In genomic region chr4:46410677-46411076, GRCm38 (mm10) we compare ENCODE assay signal across 18 mouse cellular contexts. TPM values are rescaled to one million over a fixed set of nuclear protein-coding genes. Genes with fewer than 3 reads are reported as not detected.
DNase-seq lines count a peak whose midpoint lies in the region; ATAC-seq and TF ChIP-seq lines count a peak whose summit lies in the region.
"Had no signal": no experiment of that assay in that cellular context is flagged by ENCODE, and none has a peak within 500 bp of the region (broad histone marks: within the 10 kb centered on the region; RNA-seq: fewer than 3 reads in every experiment).

No protein-coding gene starts in this region.

- H3K27me3 ChIP-seq in hindbrain, embryonic 10.5 days (ENCODE audit: insufficient read depth, poor library complexity, severe bottlenecking) = no peaks in the 10 kb centered on the region
- no peaks in the 10 kb centered on the region for H3K27me3 ChIP-seq in hindbrain, postnatal 0 days (ENCODE audit: insufficient read depth, low read length)
- H3K27me3 ChIP-seq in MEL (ENCODE audit: control insufficient read depth in 1 of 2, insufficient read depth in 2 of 2, low read length in 2 of 2) = no peaks in the 10 kb centered on the region
- no peaks in the 10 kb centered on the region for H3K27me3 ChIP-seq in liver, embryonic 16.5 days (ENCODE audit: control insufficient read depth, insufficient read depth, low read depth, low read length)
- H3K27me3 ChIP-seq: embryonic facial prominence, embryonic 12.5 days; forebrain, embryonic 15.5 days had no signal

- no peaks in the 10 kb centered on the region; the same call in 1 of the 2 replicates for H3K79me2 ChIP-seq in MEL (ENCODE audit: control insufficient read depth, insufficient read depth, low read length, poor library complexity)

- TF ChIP-seq EP300 in MEL (IDR thresholded peaks at IDR 0.05; ENCODE audit: low read depth in 1 of 2, low read length in 2 of 2) = peak; percentile 94 to 95

- ATAC-seq in hindbrain, postnatal 0 days = no peak
- peak; percentile 59 for ATAC-seq in common myeloid progenitor, adult 5-6 weeks (replicated peaks; ENCODE audit: low read depth, poor library complexity, severe bottlenecking)
- peak; percentile 66 for ATAC-seq in liver, embryonic 16.5 days (ENCODE audit: low read depth)
- ATAC-seq: forebrain, embryonic 15.5 days had no signal

- H3K27ac ChIP-seq in hindbrain, embryonic 10.5 days = peak overlapping the region; percentile 35; the same call in 1 of the 2 replicates
- H3K27ac ChIP-seq in hindbrain, postnatal 0 days = no peak overlapping the region
- peak overlapping the region; percentile 91 for H3K27ac ChIP-seq in MEL (ENCODE audit: control insufficient read depth, low read depth, low read length)
- peak overlapping the region; percentile 99 for H3K27ac ChIP-seq in liver, embryonic 16.5 days (ENCODE audit: low read length)
- H3K27ac ChIP-seq: embryonic facial prominence, embryonic 12.5 days; forebrain, embryonic 15.5 days had no signal

- no peaks in the 10 kb centered on the region for H3K4me1 ChIP-seq in hindbrain, embryonic 10.5 days (replicated peaks)
- H3K4me1 ChIP-seq in hindbrain, postnatal 0 days (ENCODE audit: insufficient read depth, low read length) = no peaks in the 10 kb centered on the region
- peaks cover 20 to 37% of the 10 kb centered on the region in 2 experiments for H3K4me1 ChIP-seq in MEL (ENCODE audit: control insufficient read depth in 1 of 2, insufficient read depth in 2 of 2, low read length in 2 of 2)
- H3K4me1 ChIP-seq in liver, embryonic 16.5 days (ENCODE audit: control insufficient read depth, low read depth, low read length) = peaks cover 68% of the 10 kb centered on the region
- H3K4me1 ChIP-seq: embryonic facial prominence, embryonic 12.5 days; forebrain, embryonic 15.5 days had no signal

- H3K4me2 ChIP-seq in hindbrain, postnatal 0 days (ENCODE audit: low read depth, low read length) = no peak overlapping the region
- peak overlapping the region; percentile 73 for H3K4me2 ChIP-seq in liver, embryonic 16.5 days (ENCODE audit: low read depth, low read length)
- H3K4me2 ChIP-seq: embryonic facial prominence, embryonic 12.5 days; forebrain, embryonic 15.5 days had no signal

- no peaks in the 10 kb centered on the region for H3K36me3 ChIP-seq in hindbrain, embryonic 10.5 days
- no peaks in the 10 kb centered on the region for H3K36me3 ChIP-seq in hindbrain, postnatal 0 days (ENCODE audit: insufficient read depth, low read length)
- peaks cover 0 to 29% of the 10 kb centered on the region in 2 experiments; a peak in 2 of 4 replicates for H3K36me3 ChIP-seq in MEL (ENCODE audit: control insufficient read depth in 1 of 2, insufficient read depth in 2 of 2, low read length in 2 of 2)
- H3K36me3 ChIP-seq in liver, embryonic 16.5 days (ENCODE audit: control insufficient read depth, insufficient read depth) = no peaks in the 10 kb centered on the region
- H3K36me3 ChIP-seq: embryonic facial prominence, embryonic 12.5 days; forebrain, embryonic 15.5 days had no signal

- 86% methylated on average over 5 of the region's 5 CpGs for WGBS in hindbrain, embryonic 10.5 days
- WGBS in hindbrain, postnatal 0 days = 90% methylated on average over 5 of the region's 5 CpGs
- 31% methylated on average over 5 of the region's 5 CpGs for WGBS in liver, embryonic 16.5 days (ENCODE audit: insufficient replicate concordance)

- TF ChIP-seq CTCF in hindbrain, postnatal 0 days (IDR thresholded peaks at IDR 0.05; ENCODE audit: low read depth) = no peak
- no peak for TF ChIP-seq CTCF in MEL (IDR thresholded peaks at IDR 0.05 in 2 of 3, conservative IDR thresholded peaks at IDR 0.05 in 1 of 3; ENCODE audit: control insufficient read depth in 1 of 3, insufficient read depth in 1 of 3, low read depth in 2 of 3, low read length in 3 of 3, poor library complexity in 1 of 3, severe bottlenecking in 1 of 3)

- TF ChIP-seq RAD21 in MEL (IDR thresholded peaks at IDR 0.05; ENCODE audit: low read depth, low read length) = no peak

- H3K9me3 ChIP-seq in hindbrain, embryonic 10.5 days = no peaks in the 10 kb centered on the region
- H3K9me3 ChIP-seq in hindbrain, postnatal 0 days (ENCODE audit: low read length) = no peaks in the 10 kb centered on the region
- H3K9me3 ChIP-seq in MEL (replicated peaks; ENCODE audit: insufficient read depth, low read length) = no peaks in the 10 kb centered on the region
- no peaks in the 10 kb centered on the region for H3K9me3 ChIP-seq in liver, embryonic 16.5 days (replicated peaks; ENCODE audit: control insufficient read depth, low read length)
- H3K9me3 ChIP-seq: embryonic facial prominence, embryonic 12.5 days; forebrain, embryonic 15.5 days had no signal

- no peak; a peak in 2 of 4 replicates for TF ChIP-seq POLR2A in MEL (IDR thresholded peaks at IDR 0.05; ENCODE audit: control insufficient read depth in 1 of 2, insufficient read depth in 1 of 2, low read depth in 1 of 2, low read length in 2 of 2, poor library complexity in 1 of 2)

- no peak overlapping the region for H3K9ac ChIP-seq in hindbrain, postnatal 0 days (replicated peaks; ENCODE audit: low read length)
- peak overlapping the region; percentile 56 for H3K9ac ChIP-seq in MEL (ENCODE audit: control insufficient read depth, low read depth, low read length, poor library complexity, severe bottlenecking)
- peak overlapping the region; percentile 77 for H3K9ac ChIP-seq in liver, embryonic 16.5 days (ENCODE audit: low read depth, low read length)
- H3K9ac ChIP-seq: embryonic facial prominence, embryonic 12.5 days; forebrain, embryonic 15.5 days had no signal

- H3K4me3 ChIP-seq in hindbrain, embryonic 10.5 days = no peak overlapping the region
- H3K4me3 ChIP-seq in hindbrain, postnatal 0 days (ENCODE audit: low read length) = no peak overlapping the region
- peak overlapping the region; percentile 50 to 62 for H3K4me3 ChIP-seq in MEL (ENCODE audit: control insufficient read depth in 1 of 2, insufficient read depth in 1 of 2, low read depth in 2 of 2, low read length in 2 of 2)
- peak overlapping the region; percentile 48 for H3K4me3 ChIP-seq in liver, embryonic 16.5 days (ENCODE audit: low read depth, low read length)
- H3K4me3 ChIP-seq: embryonic facial prominence, embryonic 12.5 days; forebrain, embryonic 15.5 days had no signal

- DNase-seq in hindbrain, embryonic 10.5 days (ENCODE audit: low spot score) = no peak
- no peak for DNase-seq in hindbrain, postnatal 0 days (ENCODE audit: low spot score)
- peak; percentile 89 for DNase-seq in MEL (ENCODE audit: low read depth, low spot score)
- no peak for DNase-seq in left cerebral cortex, adult 9 months (ENCODE audit: low spot score in 2 of 2)
- no peak for DNase-seq in right cerebral cortex, adult 18-20 months
- no peak for DNase-seq in gastrocnemius, adult 8-10 months (ENCODE audit: low spot score in 2 of 2)
- DNase-seq: cerebellum, postnatal 14 days; gastrocnemius, postnatal 25 days; kidney, adult 11 months; lung, adult 18-20 months; thymus, postnatal 14 days had no signal

TF ChIP-seq in MEL, 35 proteins besides CTCF, POLR2A, EP300 and RAD21 (continues in another document):
- no peak for TF ChIP-seq NRF1 (IDR thresholded peaks at IDR 0.05; ENCODE audit: insufficient read depth, low read depth, low read length, poor library complexity, severe bottlenecking)
- peak; percentile 98 for TF ChIP-seq TCF12 (IDR thresholded peaks at IDR 0.05; ENCODE audit: low read depth, low read length)
- TF ChIP-seq ZNF384 (IDR thresholded peaks at IDR 0.05; ENCODE audit: low read depth, low read length) = no peak
- TF ChIP-seq POLR2AphosphoS5 (IDR thresholded peaks at IDR 0.05; ENCODE audit: borderline replicate concordance, low read depth, low read length) = no peak
- TF ChIP-seq TBP (IDR thresholded peaks at IDR 0.05; ENCODE audit: low read depth, low read length) = peak; percentile 90
- TF ChIP-seq MAFK (IDR thresholded peaks at IDR 0.05; ENCODE audit: borderline replicate concordance, low read depth, low read length) = no peak; the same call in 1 of the 2 replicates
- peak; percentile 91 for TF ChIP-seq ETS1 (IDR thresholded peaks at IDR 0.05; ENCODE audit: low read depth, low read length)
- TF ChIP-seq MEF2A (IDR thresholded peaks at IDR 0.05; ENCODE audit: extremely low read depth, insufficient replicate concordance, low read depth, low read length, poor library complexity, severe bottlenecking) = no peak

RNA-seq across cellular contexts. Expression of gene Hemgn, which starts 2.6 kb away (rescaled TPM):
- 13.2 and 14.3 TPM in 2 replicates for polyA plus RNA-seq in hindbrain, embryonic 10.5 days (2016; fragmentation: Nextera tagmentation; extraction: Ambion mirVana)
- total RNA-seq in hindbrain, postnatal 0 days (2014; rRNA removed) = not detected in 2 replicates
- not detected in 2 replicates for polyA plus RNA-seq in hindbrain, postnatal 0 days (2015; fragmentation: Nextera tagmentation; extraction: Ambion mirVana)
- total RNA-seq in MEL (2012; rRNA removed) = 7.4 and 11.8 TPM in 2 replicates
- 10 to 100 TPM in 1 of 2 experiments, not detected in 1; 19.9 TPM for polyA plus RNA-seq in MEL (2012; ENCODE audit: insufficient read depth in 1 of 2, insufficient read length in 2 of 2, low read depth in 1 of 2, low replicate concordance in 2 of 2, missing spikeins in 1 of 2)
- total RNA-seq in common myeloid progenitor, adult 5-6 weeks (2017) = 64.2 and 76.9 TPM in 2 replicates
- 375 and 394 TPM in 2 replicates for polyA plus RNA-seq in liver, embryonic 16.5 days (2015; fragmentation: Nextera tagmentation; extraction: Ambion mirVana)
- total RNA-seq in gastrocnemius, adult 8-10 months (2022) = not detected
- total RNA-seq: gastrocnemius, postnatal 25 days; layer of hippocampus, adult 18-20 months; left cerebral cortex, postnatal 10 days had no signal
- polyA plus RNA-seq: forebrain, embryonic 15.5 days; small intestine, adult 2 months had no signal

RNA-seq across cellular contexts. Expression of gene Trmo, which starts 21.4 kb away (rescaled TPM):
- 10.4 and 11.9 TPM in 2 replicates for polyA plus RNA-seq in hindbrain, embryonic 10.5 days (2016; fragmentation: Nextera tagmentation; extraction: Ambion mirVana)
- 8.2 and 9.2 TPM in 2 replicates for total RNA-seq in hindbrain, postnatal 0 days (2014; rRNA removed)
- polyA plus RNA-seq in hindbrain, postnatal 0 days (2015; fragmentation: Nextera tagmentation; extraction: Ambion mirVana) = 3.9 and 5.6 TPM in 2 replicates
- 4.1 and 5.0 TPM in 2 replicates for total RNA-seq in MEL (2012; rRNA removed)
- 1 to 10 TPM in 1 of 2 experiments, not detected in 1; 3.5 TPM for polyA plus RNA-seq in MEL (2012; ENCODE audit: insufficient read depth in 1 of 2, insufficient read length in 2 of 2, low read depth in 1 of 2, low replicate concordance in 2 of 2, missing spikeins in 1 of 2)
- total RNA-seq in common myeloid progenitor, adult 5-6 weeks (2017) = 9.7 and 17.0 TPM in 2 replicates
- 6.3 and 7.1 TPM in 2 replicates for polyA plus RNA-seq in liver, embryonic 16.5 days (2015; fragmentation: Nextera tagmentation; extraction: Ambion mirVana)
- total RNA-seq in gastrocnemius, adult 8-10 months (2022) = 1 to 10 TPM; 2.1 to 2.8 (median 2.5) TPM

RNA-seq across cellular contexts. Expression of gene Anp32b, which starts 40.0 kb away (rescaled TPM):
- polyA plus RNA-seq in hindbrain, embryonic 10.5 days (2016; fragmentation: Nextera tagmentation; extraction: Ambion mirVana) = 250 and 377 TPM in 2 replicates
- 0.40 and 2.3 TPM in 2 replicates for total RNA-seq in hindbrain, postnatal 0 days (2014; rRNA removed)
- polyA plus RNA-seq in hindbrain, postnatal 0 days (2015; fragmentation: Nextera tagmentation; extraction: Ambion mirVana) = 68.7 and 78.9 TPM in 2 replicates
- 41.1 and 53.7 TPM in 2 replicates for total RNA-seq in MEL (2012; rRNA removed)
- 100 to 1,000 TPM in 1 of 2 experiments, not detected in 1; 547 TPM for polyA plus RNA-seq in MEL (2012; ENCODE audit: insufficient read depth in 1 of 2, insufficient read length in 2 of 2, low read depth in 1 of 2, low replicate concordance in 2 of 2, missing spikeins in 1 of 2)
- 152 and 196 TPM in 2 replicates for total RNA-seq in common myeloid progenitor, adult 5-6 weeks (2017)
- polyA plus RNA-seq in liver, embryonic 16.5 days (2015; fragmentation: Nextera tagmentation; extraction: Ambion mirVana) = 318 and 338 TPM in 2 replicates
- total RNA-seq in gastrocnemius, adult 8-10 months (2022) = 10 to 100 TPM; 64.6 to 80.2 (median 70.7) TPM

Comparison
In these comparisons a context has a peak if more than half of its experiments do, and no peak if none do; other contexts are left out.
1. H3K4me3 ChIP-seq: peak in MEL (2 of 2) and liver, embryonic 16.5 days (single experiment); none in hindbrain, embryonic 10.5 days (single experiment) and hindbrain, postnatal 0 days (single experiment).
2. RNA of gene Anp32b, which starts 40.0 kb away (total RNA-seq): 152 to 196 TPM in common myeloid progenitor, adult 5-6 weeks, 64.6 to 80.2 TPM in gastrocnemius, adult 8-10 months and 41.1 to 53.7 TPM in MEL; 0.40 to 2.3 TPM in hindbrain, postnatal 0 days; every median in the first group is over 10 times any median in the second.